Mouse (Mus musculus) mature B cell (primary cell): ENCODE data around the gene Nkain2.
"Not testable (repeated sequence)": the region's sequence is repeated elsewhere in the genome, so short reads cannot be mapped to it uniquely, and the experiment has no call there.

ENCODE experiments used
- in situ Hi-C: fragments of 300-500 bp; cut with MboI; formaldehyde crosslinking; loops from 2 replicates; pipeline ENCODE4 v1.14.3; 2019

Nkain2 gene

GRCm38 (mm10) chr10:32058251-32058650, 832.0 kb downstream of the Nkain2 start:
- in situ Hi-C loops = no loop called here

GRCm38 (mm10) chr10:32052546-32053295, 837.5 kb downstream of the Nkain2 start:
- in situ Hi-C loops = no loop called here

- in situ Hi-C loops = no loop called here
These were observed 838.2 kb downstream of the Nkain2 start for GRCm38 (mm10) chr10:32052045-32052444.

- in situ Hi-C loops = no loop called here
These were observed 860.3 kb downstream of the Nkain2 start for GRCm38 (mm10) chr10:32029996-32030395.

GRCm38 (mm10) chr10:32018385-32018784, 871.9 kb downstream of the Nkain2 start:
- in situ Hi-C loops = no loop called here

- in situ Hi-C loops = no loop called here
These were observed 889.0 kb downstream of the Nkain2 start for GRCm38 (mm10) chr10:32001216-32001753.

GRCm38 (mm10) chr10:31993205-31993604, 897.1 kb downstream of the Nkain2 start:
- in situ Hi-C loops = no loop called here

- in situ Hi-C loops = no loop called here
These were observed 911.9 kb downstream of the Nkain2 start for GRCm38 (mm10) chr10:31978387-31978786.

GRCm38 (mm10) chr10:31947178-31947726, 943.0 kb downstream of the Nkain2 start:
- in situ Hi-C loops = no loop called here

GRCm38 (mm10) chr10:31931961-31932360, 958.3 kb downstream of the Nkain2 start:
- in situ Hi-C loops = no loop called here

GRCm38 (mm10) chr10:31927657-31928056, 962.6 kb downstream of the Nkain2 start:
- in situ Hi-C loops = no loop called here

- in situ Hi-C loops = not testable (repeated sequence)
These were observed 969.4 kb downstream of the Nkain2 start for GRCm38 (mm10) chr10:31920901-31921300.

GRCm38 (mm10) chr10:31907488-31907887, 982.8 kb downstream of the Nkain2 start:
- in situ Hi-C loops = no loop called here

GRCm38 (mm10) chr10:31899501-31899900, 990.8 kb downstream of the Nkain2 start:
- in situ Hi-C loops = no loop called here

- in situ Hi-C loops = no loop called here
These were observed 1016.9 kb downstream of the Nkain2 start for GRCm38 (mm10) chr10:31873323-31873895.

GRCm38 (mm10) chr10:31868275-31868674, 1022.0 kb downstream of the Nkain2 start:
- in situ Hi-C loops = no loop called here

GRCm38 (mm10) chr10:31827041-31827440, 1063.2 kb downstream of the Nkain2 start:
- in situ Hi-C loops = no loop called here

GRCm38 (mm10) chr10:31812543-31812942, 1077.7 kb downstream of the Nkain2 start:
- in situ Hi-C loops = no loop called here

GRCm38 (mm10) chr10:31742443-31743057, 1147.7 kb downstream of the Nkain2 start:
- in situ Hi-C loops = no loop called here

- in situ Hi-C loops = no loop called here
These were observed 1162.2 kb downstream of the Nkain2 start for GRCm38 (mm10) chr10:31728036-31728435.

GRCm38 (mm10) chr10:31647270-31647669, 1243.0 kb downstream of the Nkain2 start:
- in situ Hi-C loops = no loop called here

- in situ Hi-C loops = no loop called here
These were observed 1244.2 kb downstream of the Nkain2 start for GRCm38 (mm10) chr10:31646083-31646482.
